ENCODE assay signal across 20 mouse cellular contexts in genomic region chr11:32013561-32013960, GRCm38 (mm10). TPM values are rescaled to one million over a fixed set of nuclear protein-coding genes. Genes with fewer than 3 reads are reported as not detected.
"Had no signal": no experiment of that assay in that cellular context is flagged by ENCODE, and none has a peak within 500 bp of the region (broad histone marks: within the 10 kb centered on the region; RNA-seq: fewer than 3 reads in every experiment).

No protein-coding gene starts in this region.

- DNase-seq: kidney, adult 2 months; kidney, postnatal 36 days; left cerebral cortex, postnatal 4 days; lung, adult 18-20 months; lung, postnatal 36 days; right cerebral cortex, postnatal 14 days had no signal

- ATAC-seq: intestine, embryonic 16.5 days; midbrain, embryonic 15.5 days had no signal

- H3K9ac ChIP-seq: kidney, embryonic 15.5 days; limb, embryonic 13.5 days; liver, embryonic 14.5 days; midbrain, embryonic 15.5 days; neural tube, embryonic 13.5 days had no signal

- H3K4me3 ChIP-seq: kidney, embryonic 15.5 days; limb, embryonic 13.5 days; midbrain, embryonic 15.5 days; neural tube, embryonic 13.5 days had no signal

- H3K36me3 ChIP-seq: kidney, embryonic 15.5 days; limb, embryonic 13.5 days; midbrain, embryonic 15.5 days had no signal

- H3K27ac ChIP-seq: liver, embryonic 14.5 days; midbrain, embryonic 15.5 days; stomach, postnatal 0 days had no signal

- H3K9me3 ChIP-seq: kidney, embryonic 15.5 days; limb, embryonic 13.5 days; midbrain, embryonic 15.5 days; neural tube, embryonic 13.5 days had no signal

- H3K27me3 ChIP-seq: kidney, embryonic 15.5 days; limb, embryonic 13.5 days; midbrain, embryonic 15.5 days; neural tube, embryonic 13.5 days had no signal

- H3K4me2 ChIP-seq: kidney, embryonic 15.5 days; limb, embryonic 13.5 days; midbrain, embryonic 11.5 days; midbrain, embryonic 15.5 days; neural tube, embryonic 13.5 days had no signal

RNA-seq across cellular contexts. Expression of gene 4930524B15Rik, which starts 48.2 kb away (rescaled TPM):
- total RNA-seq: layer of hippocampus, adult 18-20 months; layer of hippocampus, postnatal 10 days; left cerebral cortex, postnatal 4 days; liver, adult 2 months; megakaryocyte progenitor cell, adult 5-6 weeks; monocyte, adult 5-6 weeks had no signal
- polyA plus RNA-seq: intestine, embryonic 16.5 days; kidney, adult 2 months; liver, adult 2 months; liver, embryonic 14.5 days; lung, embryonic 16.5 days had no signal
